Mouse (Mus musculus) embryo, embryonic 10.5 days (tissue): ENCODE data around the gene Asb6.

ENCODE experiments used
- DNase-seq: peaks from one replicate; pipeline ENCODE4 v3.0.0-alpha.2; 2015; ENCODE audit warnings: low spot score

Asb6 gene

GRCm38 (mm10) chr2:30830283-30830795, at the start of gene Asb6:
Asb6 (minus strand) TSS chr2:30830333.
- DNase-seq = peak; percentile 83

DNA sequence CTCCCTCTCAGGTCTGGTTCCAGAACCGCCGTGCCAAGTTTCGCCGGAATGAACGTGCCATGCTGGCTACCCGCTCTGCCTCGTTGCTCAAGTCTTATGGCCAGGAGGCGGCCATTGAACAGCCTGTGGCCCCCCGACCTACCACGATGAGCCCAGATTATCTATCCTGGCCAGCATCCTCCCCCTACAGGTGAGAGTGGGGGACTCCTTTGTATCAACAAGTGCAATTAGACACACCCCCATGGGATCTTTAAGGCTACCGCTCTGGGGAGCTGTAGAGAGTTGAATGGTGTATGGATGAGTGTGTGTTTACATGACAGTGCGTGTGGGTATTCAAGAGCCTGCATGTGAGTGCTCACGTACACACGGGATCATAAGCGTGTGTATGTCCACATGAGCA, 49.3 kb upstream of the Asb6 start:
- DNase-seq = no peak

DNA sequence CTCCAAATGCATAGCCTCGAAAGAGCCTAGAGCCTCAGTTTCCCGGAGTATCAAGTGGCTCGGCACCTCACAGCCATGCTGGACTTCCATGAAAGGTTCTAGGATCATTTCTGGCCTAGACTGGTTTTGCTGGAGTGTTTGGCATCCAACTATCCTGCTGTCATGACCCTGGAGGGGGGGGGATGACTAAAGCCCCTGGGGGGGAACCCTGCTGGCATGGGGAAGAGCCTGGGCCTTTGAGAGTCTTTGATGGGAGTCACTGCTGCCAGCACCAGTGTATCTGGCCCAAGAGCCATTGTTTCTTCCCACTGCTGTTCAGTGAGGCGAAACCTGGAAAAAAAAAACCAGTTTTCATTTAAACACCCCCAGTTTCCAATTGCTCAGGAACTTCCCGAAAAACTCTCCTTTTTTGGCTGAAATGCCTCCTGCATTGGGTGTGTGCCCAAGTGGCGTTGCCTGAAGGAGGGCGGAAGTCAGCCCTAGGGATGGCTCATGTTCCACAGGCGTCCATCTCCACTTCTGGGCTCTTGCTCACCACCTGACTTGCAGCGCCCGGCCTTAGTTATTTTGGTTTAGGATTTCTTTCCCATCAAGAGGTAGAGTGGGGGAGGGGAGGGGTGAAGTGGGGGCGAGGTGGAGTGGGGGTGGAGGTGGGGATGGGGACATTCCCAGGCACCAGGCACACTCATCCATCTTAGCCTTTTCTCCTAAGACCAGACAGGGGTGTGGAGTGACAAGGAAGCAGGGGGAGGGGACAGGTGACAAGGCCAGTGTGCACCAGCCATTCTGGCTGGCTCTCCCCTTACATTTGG, 45.7 kb upstream of the Asb6 start:
- peak; percentile 55 for DNase-seq

GRCm38 (mm10) chr2:30875096-30875495, 45.0 kb upstream of the Asb6 start:
- no peak for DNase-seq

DNA sequence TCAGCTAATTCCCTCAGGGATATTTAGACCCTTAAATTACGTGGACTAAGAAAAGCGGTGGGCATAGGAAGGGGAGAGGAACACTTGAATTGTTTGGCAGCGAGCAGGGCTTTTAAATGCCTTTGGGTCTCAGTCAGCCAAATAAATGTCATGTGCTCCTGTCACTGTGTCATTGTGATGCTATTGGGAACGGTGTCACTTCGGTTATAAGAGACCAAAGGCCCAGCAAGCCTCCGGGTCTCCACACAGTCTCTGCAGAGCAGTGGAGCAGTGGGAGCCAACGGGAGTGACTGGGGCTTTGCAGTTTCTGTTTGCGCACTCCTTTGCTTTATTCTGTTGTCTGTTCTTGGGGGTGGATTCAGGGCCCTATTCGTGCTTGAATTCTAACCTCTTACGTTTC, 44.3 kb upstream of the Asb6 start:
- no peak for DNase-seq

GRCm38 (mm10) chr2:30872669-30873068, 42.5 kb upstream of the Asb6 start:
- peak; percentile 43 for DNase-seq

DNA sequence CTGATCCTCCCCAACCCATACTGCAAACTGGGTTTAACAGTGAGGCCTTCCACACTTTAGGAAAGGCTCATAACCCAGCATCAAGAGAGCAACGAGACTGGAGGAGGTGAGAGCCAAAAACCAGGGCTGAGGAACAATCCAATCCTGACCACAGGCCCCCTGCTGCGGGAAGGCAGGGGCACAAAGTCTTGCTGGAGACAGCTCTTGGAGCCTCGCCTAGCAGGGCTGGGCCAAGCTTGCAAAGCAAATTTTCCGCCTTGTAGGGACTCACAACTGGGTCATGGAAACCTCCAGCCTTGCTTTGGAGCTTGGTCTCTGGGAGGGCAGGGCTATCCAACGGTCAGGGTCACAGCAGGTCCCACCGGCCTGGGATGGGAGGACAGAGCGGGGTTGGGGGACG, 40.7 kb upstream of the Asb6 start:
- no peak for DNase-seq

DNA sequence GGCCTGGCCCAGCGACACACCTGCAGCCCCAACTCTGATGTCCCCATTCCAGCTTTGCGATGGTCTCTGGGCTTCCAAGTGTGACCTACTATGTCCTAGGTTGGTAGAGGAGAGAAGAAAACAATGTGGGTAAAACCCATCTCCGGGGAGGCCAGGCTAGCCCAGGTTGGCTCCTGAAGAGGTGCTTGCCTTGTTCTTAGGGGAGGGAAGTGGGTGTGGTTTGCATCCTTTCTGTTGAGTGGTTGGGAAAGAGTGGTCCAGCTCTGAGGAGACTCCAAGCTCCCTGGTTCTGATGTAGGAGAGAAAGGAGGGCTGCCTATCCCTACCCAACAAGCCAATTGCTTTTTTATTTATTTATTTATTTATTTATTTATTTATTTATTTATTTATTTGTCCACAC, 35.3 kb upstream of the Asb6 start:
- DNase-seq = no peak

- DNase-seq = peak; percentile 45
Observed at GRCm38 (mm10) chr2:30864968-30865381, 34.8 kb upstream of the Asb6 start.

- DNase-seq = no peak
Observed at GRCm38 (mm10) chr2:30863574-30863973, 33.4 kb upstream of the Asb6 start.

DNA sequence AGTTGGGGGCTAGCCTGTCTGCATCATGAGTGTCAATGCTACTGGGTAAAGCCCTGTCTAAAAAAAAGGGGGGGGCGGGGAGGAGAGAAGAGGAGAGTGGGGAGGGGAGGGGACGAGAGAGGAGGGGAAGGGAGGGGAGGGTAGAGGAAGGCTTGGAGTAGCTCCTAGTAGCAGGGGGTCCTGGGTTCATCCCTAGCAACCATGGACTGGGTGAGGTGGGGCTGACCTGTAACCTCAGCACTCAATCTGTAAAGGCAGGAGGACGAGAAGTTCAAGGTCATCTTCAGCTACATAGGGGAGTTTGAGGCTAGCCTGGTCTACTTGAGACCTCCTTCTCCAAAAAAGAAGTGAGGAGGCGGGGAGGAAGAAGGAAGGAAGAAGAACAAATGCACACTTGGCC, 31.9 kb upstream of the Asb6 start:
- DNase-seq = no peak

DNA sequence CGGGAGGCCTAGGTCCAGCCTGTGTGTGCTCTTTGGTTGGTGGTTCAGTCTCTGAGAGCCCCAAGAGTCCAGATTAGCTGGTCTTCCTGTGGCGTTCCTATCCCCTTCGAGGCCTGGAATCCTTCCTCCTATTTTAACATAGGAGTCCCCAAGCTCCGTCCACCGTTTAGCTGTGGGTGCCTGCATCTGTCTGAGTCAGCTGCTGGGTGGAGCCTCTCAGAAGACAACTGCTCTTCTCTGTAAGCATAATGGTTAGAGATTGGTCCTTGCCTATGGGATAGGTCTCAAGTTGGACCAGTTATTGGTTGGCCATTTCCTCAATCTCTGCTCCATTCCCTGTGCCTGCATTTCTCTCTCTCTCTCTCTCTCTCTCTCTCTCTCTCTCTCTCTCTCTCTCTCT, 29.6 kb upstream of the Asb6 start:
- no peak for DNase-seq

GRCm38 (mm10) chr2:30857076-30857475, 26.9 kb upstream of the Asb6 start:
- no peak for DNase-seq

- DNase-seq = no peak
Observed at GRCm38 (mm10) chr2:30852771-30853313, 22.7 kb upstream of the Asb6 start.

GRCm38 (mm10) chr2:30850581-30850980, 20.4 kb upstream of the Asb6 start:
- DNase-seq = no peak

DNA sequence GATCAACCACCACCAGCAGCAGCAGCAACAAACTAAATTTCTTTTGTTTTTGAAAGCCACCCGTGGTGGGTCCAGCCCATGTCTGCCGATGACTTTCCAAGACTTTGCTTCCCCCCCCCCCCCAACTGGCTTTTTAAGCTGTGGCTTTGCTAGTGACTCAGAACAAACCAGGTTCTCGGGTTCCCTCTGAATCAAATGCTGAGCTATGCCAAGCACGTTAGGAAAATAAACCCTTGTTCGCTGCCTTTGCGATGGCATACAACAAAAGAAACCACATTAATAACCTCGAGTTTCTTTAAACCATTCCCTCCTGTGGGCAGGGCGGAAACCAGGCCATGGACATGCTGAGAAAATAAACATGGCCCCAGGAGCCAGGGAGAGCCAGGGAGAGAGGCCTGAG, 18.1 kb upstream of the Asb6 start:
- no peak for DNase-seq

DNA sequence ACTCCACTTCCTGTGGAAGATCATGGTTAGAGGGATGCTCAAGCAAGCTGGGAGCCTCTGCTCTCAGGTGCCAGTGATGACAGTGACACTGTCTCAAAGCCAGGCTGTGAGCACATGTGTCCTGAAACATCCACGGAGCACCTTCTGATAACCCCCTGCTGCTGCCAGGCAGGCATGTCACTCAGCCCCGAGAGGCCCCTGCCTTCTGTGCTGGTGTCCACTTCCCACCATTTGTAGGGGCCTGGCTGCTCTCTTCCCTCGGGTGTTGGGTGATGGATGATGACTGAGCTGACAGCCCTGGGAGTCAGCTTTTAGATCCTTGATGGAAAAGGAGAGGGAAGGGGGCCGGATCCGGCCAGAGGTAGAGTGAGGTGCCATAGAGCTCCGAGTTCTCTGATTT, 16.6 kb upstream of the Asb6 start:
- no peak for DNase-seq

DNA sequence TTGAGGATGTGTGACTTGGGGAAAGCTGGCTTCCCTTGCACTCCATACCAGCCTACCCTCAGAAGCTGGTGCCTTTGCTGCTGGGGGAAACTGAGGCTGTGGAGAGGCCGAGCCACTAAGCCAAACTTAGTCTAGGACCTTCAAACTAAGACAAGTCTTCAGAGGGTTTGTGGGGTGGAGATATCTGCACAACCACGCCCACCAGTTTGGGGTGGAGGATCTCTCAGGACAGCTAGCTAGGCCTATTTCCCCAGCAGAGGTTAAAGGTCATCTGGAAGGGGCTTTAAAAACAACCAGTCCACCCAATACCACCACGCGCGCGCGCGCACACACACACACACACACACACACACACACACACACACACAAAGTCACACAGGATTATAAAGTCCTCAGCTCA, 16.1 kb upstream of the Asb6 start:
- no peak for DNase-seq

GRCm38 (mm10) chr2:30845152-30846070, 15.3 kb upstream of the Asb6 start:
- DNase-seq = peak; percentile 57

DNA sequence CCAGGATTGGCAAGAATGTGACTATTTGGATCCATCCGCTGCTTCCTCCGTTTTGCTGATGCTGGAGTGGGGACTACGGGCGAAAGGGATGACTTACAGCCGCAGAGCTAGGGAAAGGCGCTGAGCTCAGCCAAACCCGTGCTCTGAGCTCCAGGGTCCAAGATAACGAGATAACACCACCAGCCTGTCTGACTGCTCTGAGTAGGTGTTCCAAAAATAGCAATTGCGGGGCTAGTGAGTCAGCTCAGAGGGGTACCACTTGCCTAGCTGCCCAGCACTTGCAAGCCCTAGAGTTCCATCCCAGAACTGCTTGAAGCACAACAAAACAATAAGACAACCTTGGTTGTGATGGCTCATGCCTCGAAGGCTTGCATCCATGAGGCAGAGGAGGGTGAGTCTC, 12.5 kb upstream of the Asb6 start:
- DNase-seq = no peak

GRCm38 (mm10) chr2:30836238-30836990, 6.3 kb upstream of the Asb6 start:
- DNase-seq = peak; percentile 64
